Mouse (Mus musculus) forebrain, postnatal 0 days (tissue): ENCODE data around the gene Gm44973. TPM values are rescaled to one million over a fixed set of nuclear protein-coding genes. Genes with fewer than 3 reads are reported as not detected.
"Not testable (repeated sequence)": the region's sequence is repeated elsewhere in the genome, so short reads cannot be mapped to it uniquely, and the experiment has no call there.

Experiments
- ATAC-seq: fragments of 200-750 bp; cut with Nextera tagmentation; 2 replicates; pipeline ENCODE4 v1.8.0; 2017; ENCODE audit warnings: mild to moderate bottlenecking, moderate library complexity
- DNase-seq: peaks from one replicate; pipeline ENCODE4 v3.0.0-alpha.2; 2015
- H3K27ac ChIP-seq: fragments of 300-500 bp; sonication (generic); 2 replicates; pipeline ENCODE4 v1.5.1; 2014; ENCODE audit warnings: low read depth, mild to moderate bottlenecking, antibody characterized with exemption, low read length, moderate library complexity, mixed read lengths
- H3K27me3 ChIP-seq: fragments of 300-500 bp; sonication (generic); 2 replicates; pipeline ENCODE4 v1.6.1; 2014; ENCODE audit warnings: mild to moderate bottlenecking, low read length, mixed read lengths; ENCODE audit not compliant: insufficient read depth
- H3K36me3 ChIP-seq: fragments of 300-500 bp; sonication (generic); 2 replicates; pipeline ENCODE4 v1.6.1; 2014; ENCODE audit warnings: mild to moderate bottlenecking, moderate library complexity; ENCODE audit not compliant: insufficient read depth
- H3K4me1 ChIP-seq: fragments of 300-500 bp; sonication (generic); 2 replicates; pipeline ENCODE4 v1.6.1; 2014; ENCODE audit warnings: antibody characterized with exemption; ENCODE audit not compliant: insufficient read depth
- H3K4me2 ChIP-seq: fragments of 300-500 bp; sonication (generic); 2 replicates; pipeline ENCODE4 v1.6.1; 2014; ENCODE audit warnings: low read depth, mild to moderate bottlenecking, moderate library complexity
- H3K4me3 ChIP-seq: fragments of 300-500 bp; sonication (generic); 2 replicates; pipeline ENCODE4 v1.5.1; 2014; ENCODE audit warnings: low read depth, low read length, mixed read lengths
- H3K9ac ChIP-seq: fragments of 300-500 bp; sonication (generic); 2 replicates; pipeline ENCODE4 v1.6.1; 2014; ENCODE audit warnings: mild to moderate bottlenecking
- H3K9me3 ChIP-seq: fragments of 300-500 bp; sonication (generic); 2 replicates; pipeline ENCODE4 v1.6.1; 2016; ENCODE audit warnings: low read length
- CTCF ChIP-seq: sonication (generic); IDR thresholded peaks from 2 replicates; pipeline ENCODE4 v1.5.1; 2016; ENCODE audit warnings: antibody characterized with exemption, control low read depth, low read depth
- WGBS: fragments of 180-500 bp; shearing (Covaris S2); extraction: QIAGEN DNeasy Blood & Tissue Kit; methylation state at CpG from one replicate; pipeline ENCODE4 v1.1.7; 2014; 5-methylcytosine and 5-hydroxymethylcytosine counted together
- polyA plus RNA-seq: library from polyadenylated mRNA; unstranded; fragments of >200 nt; fragmentation: Nextera tagmentation; extraction: Ambion mirVana; gene quantifications from 2 replicates; pipeline ENCODE4 v1.2.1, GENCODE M21; 2015
- total RNA-seq: library from RNA; depleted of rRNA; stranded (reverse); fragments of >200 nt; gene quantifications from 2 replicates; pipeline ENCODE4 v1.2.3, GENCODE M21; 2014

Gene Gm44973
- total and polyA plus RNA-seq, 2 experiments from 2014 or later: 3.1 TPM; not detected in 1

DNA sequence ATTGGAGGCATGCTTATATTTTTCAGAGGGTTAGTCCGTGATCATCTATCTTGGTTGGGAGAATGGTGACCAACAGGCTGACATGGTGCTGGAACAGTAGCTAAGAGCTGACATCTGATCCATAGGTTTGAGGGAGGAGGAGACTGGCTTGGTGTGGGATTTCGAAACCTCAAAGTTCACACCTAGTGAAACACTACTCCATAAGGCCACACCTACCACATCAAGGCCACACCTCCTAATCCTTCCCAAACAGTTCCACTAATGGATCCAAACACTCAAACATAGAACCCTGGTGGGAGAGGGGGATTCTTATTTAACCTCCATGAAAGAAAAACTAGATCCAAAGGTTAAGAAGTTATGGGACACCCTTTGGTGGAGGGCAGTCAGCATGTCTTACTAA lies 1.6 kb downstream of the Gm44973 start:
- peaks cover 10% of the 10 kb centered on the region for H3K4me1 ChIP-seq
- peaks cover 9% of the 10 kb centered on the region for H3K36me3 ChIP-seq
- H3K4me3 ChIP-seq: no peak overlapping the region
- H3K27ac ChIP-seq: no peak overlapping the region
- H3K9ac ChIP-seq: no peak overlapping the region
- ATAC-seq: no peak
- WGBS: 100% methylated on average over 2 of the region's 2 CpGs
- DNase-seq: no peak
- H3K27me3 ChIP-seq: no peaks in the 10 kb centered on the region
- no peak overlapping the region for H3K4me2 ChIP-seq
- no peaks in the 10 kb centered on the region for H3K9me3 ChIP-seq
- TF ChIP-seq CTCF: no peak

- peaks cover 10% of the 10 kb centered on the region for H3K36me3 ChIP-seq
- H3K27me3 ChIP-seq: no peaks in the 10 kb centered on the region
- H3K9ac ChIP-seq: no peak overlapping the region
- ATAC-seq (no peak), DNase-seq (no peak)
- H3K4me1 ChIP-seq: peaks cover 10% of the 10 kb centered on the region
- no peak overlapping the region for H3K4me2 ChIP-seq
- no peaks in the 10 kb centered on the region for H3K9me3 ChIP-seq
- no peak overlapping the region for H3K27ac ChIP-seq
- peak; percentile 36; the same call in 1 of the 2 replicates for TF ChIP-seq CTCF
- no peak overlapping the region for H3K4me3 ChIP-seq
- 91% methylated on average over 16 of the region's 16 CpGs for WGBS
Observed at GRCm38 (mm10) chr7:5017352-5017751, 2.1 kb downstream of the Gm44973 start.

DNA sequence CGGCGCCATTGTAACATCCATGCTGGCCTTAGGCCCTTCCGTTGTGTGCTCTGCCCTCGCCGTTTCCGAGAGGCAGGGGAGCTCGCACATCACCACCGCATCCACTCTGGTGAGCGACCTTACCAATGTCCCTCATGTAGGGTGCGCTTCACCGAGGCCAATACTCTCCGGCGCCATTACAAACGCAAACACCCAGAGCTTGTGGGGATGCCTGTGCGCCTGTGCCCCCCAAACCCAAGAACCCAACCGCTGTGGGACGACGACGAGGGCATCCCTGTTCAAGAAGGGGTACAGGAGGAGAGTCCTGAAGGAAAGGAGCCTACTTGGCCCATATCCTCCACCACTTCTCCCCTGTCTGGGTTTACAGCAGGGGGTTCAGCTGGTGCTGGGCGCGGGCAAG lies 2.6 kb downstream of the Gm44973 start:
- no peak for TF ChIP-seq CTCF
- Histone ChIP-seq H3K27ac (no peak overlapping the region), H3K4me1 (peaks cover 10% of the 10 kb centered on the region), H3K9me3 (no peaks in the 10 kb centered on the region), H3K27me3 (no peaks in the 10 kb centered on the region), H3K4me2 (no peak overlapping the region), H3K9ac (no peak overlapping the region), H3K36me3 (peaks cover 10% of the 10 kb centered on the region), H3K4me3 (no peak overlapping the region)
- no peak for ATAC-seq
- DNase-seq: no peak
- 98% methylated on average over 21 of the region's 21 CpGs for WGBS

DNA sequence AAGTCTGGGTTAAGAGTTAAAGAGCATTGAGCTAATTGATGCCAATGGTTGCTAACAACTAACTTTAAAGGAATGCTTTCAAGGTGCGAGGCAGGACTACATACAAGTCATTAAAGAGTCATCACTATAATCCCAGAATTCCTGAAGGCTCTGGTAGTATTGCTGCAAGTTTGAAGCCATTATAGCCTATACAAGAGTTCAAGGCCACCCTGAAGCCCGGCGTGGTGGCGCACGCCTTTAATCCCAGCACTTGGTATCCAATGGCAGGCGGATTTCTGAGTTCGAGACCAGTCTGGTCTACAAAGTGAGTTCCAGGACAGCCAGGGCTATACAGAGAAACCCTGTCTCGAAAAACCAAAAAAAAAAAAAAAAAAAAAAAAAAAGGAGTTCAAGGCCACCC lies 4.3 kb downstream of the Gm44973 start:
- Histone ChIP-seq H3K36me3 (peaks cover 21% of the 10 kb centered on the region), H3K4me2 (peak overlapping the region; percentile 85), H3K27ac (peak overlapping the region; percentile 46; the same call in 1 of the 2 replicates), H3K4me3 (peak overlapping the region; percentile 78)
- DNase-seq, H3K4me1 ChIP-seq, H3K27me3 ChIP-seq, H3K9ac ChIP-seq, ATAC-seq, H3K9me3 ChIP-seq: not testable (repeated sequence)
- WGBS: 22% methylated on average over 8 of the region's 8 CpGs

DNA sequence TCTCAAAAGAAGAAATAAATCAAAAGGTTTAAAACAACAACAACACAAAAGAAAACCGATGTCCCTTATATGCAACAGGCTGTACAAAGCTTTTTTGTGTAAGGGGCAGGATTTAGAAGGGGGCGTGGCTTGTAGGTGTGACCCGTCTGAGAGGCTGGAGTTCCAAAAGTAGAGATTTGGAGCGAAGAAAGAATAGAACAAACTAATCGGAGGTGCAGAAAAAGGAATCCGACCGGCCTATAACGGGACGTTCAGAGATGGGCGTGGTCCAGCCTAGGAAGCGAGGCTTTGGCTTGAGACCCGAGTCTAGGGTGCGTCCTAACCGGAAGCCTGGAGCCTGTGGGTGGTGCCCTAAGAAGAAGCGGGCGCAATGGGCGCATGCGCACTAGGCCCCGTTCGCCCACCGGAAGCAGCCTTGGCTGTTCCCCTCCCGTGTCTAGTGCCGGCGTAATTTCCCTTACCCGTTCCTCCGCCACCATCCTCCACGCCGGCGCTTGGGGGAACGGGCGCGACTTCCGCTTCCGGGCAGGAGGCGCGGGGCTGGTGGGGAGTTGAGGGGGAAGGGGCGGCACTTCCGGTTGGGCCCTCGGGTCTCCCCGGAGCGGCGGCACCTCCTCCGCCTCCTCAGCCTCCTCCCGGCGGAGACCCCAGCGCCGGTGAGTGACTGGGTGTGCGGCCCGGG lies 4.8 kb downstream of the Gm44973 start, which contains the start of the genes Zfp865 and Ccdc106:
Zfp865 (plus strand) TSS at position 377 of the 682 bp plus-strand sequence.
Ccdc106 (plus strand) TSS at position 554 of the 682 bp plus-strand sequence.
- H3K4me1 ChIP-seq: peaks cover 10% of the 10 kb centered on the region
- no peaks in the 10 kb centered on the region for H3K27me3 ChIP-seq
- H3K4me2 ChIP-seq: peak within 1 kb of the TSS; percentile 85
- H3K36me3 ChIP-seq: peaks cover 26% of the 10 kb centered on the region
- ATAC-seq: peak; percentile 94
- no peaks in the 10 kb centered on the region for H3K9me3 ChIP-seq
- peak; percentile 23 for TF ChIP-seq CTCF
- H3K9ac ChIP-seq: peak within 1 kb of the TSS; percentile 96
- peak within 1 kb of the TSS; percentile 78 for H3K4me3 ChIP-seq
- peak; percentile 99 for DNase-seq
- under 1% methylated on average over 43 of the region's 49 CpGs for WGBS
- peak within 1 kb of the TSS; percentile 90 for H3K27ac ChIP-seq

- Histone ChIP-seq H3K36me3 (peaks cover 31% of the 10 kb centered on the region), H3K27me3 (no peaks in the 10 kb centered on the region), H3K4me1 (peaks cover 10% of the 10 kb centered on the region), H3K27ac (peak overlapping the region; percentile 90), H3K9ac (peak overlapping the region; percentile 96), H3K9me3 (no peaks in the 10 kb centered on the region), H3K4me2 (peak overlapping the region; percentile 85), H3K4me3 (peak overlapping the region; percentile 78)
- peak; percentile 17 for ATAC-seq
- no peak for TF ChIP-seq CTCF
- under 1% methylated on average over 10 of the region's 15 CpGs for WGBS
- DNase-seq: no peak
Observed at GRCm38 (mm10) chr7:5020685-5021084, 5.4 kb downstream of the Gm44973 start.

DNA sequence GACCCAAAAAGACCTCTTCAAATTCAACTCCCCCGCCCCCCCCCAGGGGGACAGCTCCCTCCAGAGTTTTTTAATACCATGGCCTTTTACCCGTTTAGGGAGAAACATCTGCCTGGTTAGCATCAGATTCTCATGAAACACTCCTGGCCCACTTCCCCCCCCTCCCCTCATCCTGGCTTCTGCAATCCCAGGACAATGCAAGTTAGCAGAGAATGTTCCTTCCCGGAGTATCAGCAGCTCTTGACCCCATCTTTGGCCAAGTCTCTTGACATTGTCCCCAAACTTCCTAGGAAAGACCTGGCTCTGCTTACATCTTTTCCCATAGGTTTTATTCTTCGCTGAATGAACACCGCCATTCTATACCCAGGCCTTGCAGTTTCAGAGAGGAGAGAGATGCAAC lies 5.9 kb downstream of the Gm44973 start:
- no peaks in the 10 kb centered on the region for H3K27me3 ChIP-seq
- peak overlapping the region; percentile 90 for H3K27ac ChIP-seq

More for the DNA sequence above, 5.9 kb downstream of the Gm44973 start:
- no peak for DNase-seq
- 46% methylated on average over 5 of the region's 5 CpGs for WGBS
- no peaks in the 10 kb centered on the region for H3K9me3 ChIP-seq
- peak overlapping the region; percentile 78 for H3K4me3 ChIP-seq
- peaks cover 35% of the 10 kb centered on the region for H3K36me3 ChIP-seq
- H3K4me2 ChIP-seq: peak overlapping the region; percentile 85
- H3K4me1 ChIP-seq: peaks cover 5% of the 10 kb centered on the region
- TF ChIP-seq CTCF: no peak
- peak overlapping the region; percentile 96 for H3K9ac ChIP-seq
- ATAC-seq: no peak
